Mouse (Mus musculus) hindlimb bud, embryonic 11.5 days (tissue): ENCODE results near the gene Alox5.

Experiments
- DNase-seq: peaks from one replicate; pipeline ENCODE4 v3.0.0-alpha.2; 2012; ENCODE audit warnings: low read depth, low spot score; ENCODE audit errors: extremely low spot score

Gene Alox5

DNA sequence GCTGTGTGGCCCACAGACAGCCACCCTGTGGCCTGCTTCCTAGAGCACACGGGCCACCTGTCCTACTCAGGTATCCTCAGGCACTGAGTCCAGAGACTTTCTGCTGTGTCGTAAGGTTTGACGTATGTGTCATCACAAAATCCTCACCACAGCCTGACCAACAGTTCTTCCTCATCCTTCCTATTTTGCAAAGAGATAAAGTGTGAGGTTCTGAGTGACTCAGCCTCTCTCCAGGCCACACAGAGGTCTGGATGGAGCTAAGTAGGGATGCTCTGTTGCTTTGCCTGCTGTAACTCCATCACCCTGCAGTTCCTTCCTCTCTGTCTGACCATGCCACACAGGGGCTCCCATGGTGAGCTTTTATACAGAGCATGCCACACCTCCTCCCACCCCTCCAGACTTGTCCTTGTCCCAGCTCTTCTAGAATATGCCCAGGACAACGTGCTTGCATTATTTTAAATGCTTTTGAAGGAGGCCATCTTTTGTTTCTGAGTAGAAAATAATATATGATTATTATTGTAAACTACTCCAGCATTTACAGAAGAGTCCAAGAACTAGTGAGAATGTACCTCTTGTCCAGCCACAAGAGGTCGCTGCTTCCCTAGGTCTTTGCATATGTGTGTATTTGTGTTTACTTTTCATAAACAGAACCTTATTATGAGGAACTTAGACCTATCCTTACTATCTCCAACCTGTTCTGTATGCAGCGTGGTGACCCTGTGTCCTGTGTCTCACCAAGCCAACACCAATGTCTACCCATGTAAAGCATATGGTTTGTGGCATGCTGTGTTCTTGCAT, 43.3 kb downstream of the Alox5 start:
- DNase-seq: no peak

DNA sequence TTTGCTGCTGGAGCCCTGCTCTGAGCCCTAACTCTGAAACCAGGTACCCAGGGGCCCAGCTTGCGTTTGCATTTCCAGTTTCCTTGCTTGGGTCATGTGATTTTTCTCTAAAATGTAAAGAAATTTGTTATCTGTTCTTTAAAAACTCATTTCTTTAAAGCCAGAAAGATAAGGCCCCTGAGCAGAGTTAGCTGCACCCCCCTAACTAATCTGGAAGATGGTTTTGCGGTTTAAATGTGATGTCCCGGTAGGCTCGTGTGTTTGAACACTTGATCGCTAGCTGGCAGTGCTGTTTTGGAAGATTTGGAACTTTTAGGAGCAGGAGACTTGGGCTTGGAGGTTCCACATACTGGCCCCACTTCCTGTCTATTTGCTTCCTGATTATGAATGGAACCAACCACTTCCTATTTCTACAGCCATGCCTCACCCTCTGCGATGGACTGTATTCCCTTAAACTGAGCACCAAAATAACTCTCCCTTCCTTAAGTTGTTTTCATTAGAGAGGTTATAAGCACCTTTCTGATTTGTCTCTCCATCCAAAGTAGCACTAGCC, 44.9 kb downstream of the Alox5 start:
- no peak for DNase-seq

GRCm38 (mm10) chr6:116415126-116415676, 45.8 kb downstream of the Alox5 start:
- DNase-seq: no peak

GRCm38 (mm10) chr6:116412546-116413325, 48.2 kb downstream of the Alox5 start:
- no peak for DNase-seq

DNA sequence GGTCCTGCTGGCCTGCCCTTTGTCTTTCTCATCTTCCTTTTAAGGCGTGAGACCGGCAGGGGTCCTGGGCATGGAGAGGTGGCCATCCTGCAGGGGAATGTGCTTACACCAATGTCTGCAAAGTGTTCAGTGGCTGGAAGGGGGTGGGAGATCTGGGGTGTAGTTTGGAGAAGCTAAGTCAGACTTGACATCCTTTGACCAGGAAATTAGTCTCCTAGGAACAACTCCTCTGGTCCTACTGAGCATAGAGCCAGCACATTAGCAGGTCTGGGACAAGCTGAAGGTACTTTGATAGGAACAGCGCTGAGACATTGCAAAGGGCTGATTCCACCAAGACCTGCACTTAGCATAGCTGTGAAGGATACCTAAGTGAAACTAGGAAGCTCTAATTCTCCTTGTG, 49.3 kb downstream of the Alox5 start:
- no peak for DNase-seq

GRCm38 (mm10) chr6:116410436-116410835, 50.5 kb downstream of the Alox5 start:
- no peak for DNase-seq

DNA sequence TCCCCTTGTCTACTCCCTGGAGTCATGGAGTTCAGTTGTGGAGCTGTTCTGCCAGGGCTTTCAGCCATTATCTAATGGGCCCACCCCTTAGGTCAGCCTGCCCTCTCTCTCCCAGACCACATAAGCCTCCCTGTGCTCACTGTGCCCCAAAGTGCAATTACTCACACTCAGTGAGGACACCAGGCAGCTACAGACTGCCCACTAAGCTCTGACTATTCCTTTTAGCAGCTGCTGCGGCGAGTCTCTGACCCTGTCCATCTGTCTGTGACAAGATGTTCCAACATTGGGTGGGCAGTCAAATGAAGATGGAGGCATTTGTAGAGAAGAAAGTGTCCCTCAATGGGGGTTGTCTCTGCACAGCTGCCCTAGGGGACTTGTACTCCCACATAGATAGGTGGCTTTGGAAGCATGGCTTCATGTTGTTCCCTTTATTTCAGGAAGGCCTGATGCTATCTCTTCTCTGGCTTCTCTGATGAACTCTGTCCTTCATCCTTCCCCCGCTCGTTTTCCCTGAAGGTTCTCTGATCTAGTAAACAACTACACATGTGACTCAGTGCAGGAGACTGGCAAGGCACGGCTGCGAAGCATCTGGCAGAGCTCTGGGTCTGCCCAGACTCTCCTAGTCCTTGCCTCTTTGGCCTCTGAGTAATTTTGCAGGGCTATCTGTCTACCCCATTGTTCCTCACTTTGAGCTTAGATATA, 52.9 kb downstream of the Alox5 start:
- no peak for DNase-seq

DNA sequence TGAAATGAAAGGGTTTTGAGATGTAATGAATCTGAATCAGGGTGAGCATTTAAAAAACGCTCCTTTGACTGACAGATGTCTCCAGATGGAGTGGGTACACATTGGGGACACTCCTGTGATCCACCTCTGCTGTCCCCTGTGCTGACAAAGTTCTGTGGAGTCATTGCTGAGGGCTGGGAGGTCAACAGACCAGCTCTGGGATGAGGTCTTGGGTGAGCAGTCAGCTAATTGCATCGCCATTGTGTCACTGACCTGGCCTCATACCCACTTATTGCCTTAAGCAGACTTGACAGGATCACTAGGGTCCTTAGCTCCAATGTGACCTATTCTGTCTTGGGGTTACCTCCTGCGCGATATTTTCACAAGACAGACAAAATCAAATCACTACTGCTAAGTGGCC, 53.8 kb downstream of the Alox5 start:
- no peak for DNase-seq

GRCm38 (mm10) chr6:116406680-116407079, 54.3 kb downstream of the Alox5 start:
- no peak for DNase-seq

DNA sequence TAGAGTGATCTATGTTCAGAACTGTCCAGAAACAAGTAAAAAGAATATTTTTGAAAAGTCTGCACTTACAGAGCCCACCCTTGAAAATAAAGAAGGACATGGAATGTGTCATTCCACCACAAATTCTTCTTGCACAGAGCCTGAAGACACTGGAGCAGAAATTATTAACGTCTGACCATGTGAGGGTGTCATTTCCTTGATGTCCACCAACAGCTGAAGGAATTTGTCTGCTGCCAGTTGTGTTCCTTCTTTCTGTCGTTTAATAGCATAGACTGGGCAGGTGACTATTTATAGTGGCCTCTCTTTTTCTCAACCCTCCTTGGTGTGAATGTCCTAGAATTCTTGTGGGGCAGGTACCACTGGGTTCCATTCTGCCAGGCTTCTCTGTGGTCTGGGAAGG, 54.8 kb downstream of the Alox5 start:
- no peak for DNase-seq

- no peak for DNase-seq
Observed at GRCm38 (mm10) chr6:116405715-116406114, 55.3 kb downstream of the Alox5 start.

DNA sequence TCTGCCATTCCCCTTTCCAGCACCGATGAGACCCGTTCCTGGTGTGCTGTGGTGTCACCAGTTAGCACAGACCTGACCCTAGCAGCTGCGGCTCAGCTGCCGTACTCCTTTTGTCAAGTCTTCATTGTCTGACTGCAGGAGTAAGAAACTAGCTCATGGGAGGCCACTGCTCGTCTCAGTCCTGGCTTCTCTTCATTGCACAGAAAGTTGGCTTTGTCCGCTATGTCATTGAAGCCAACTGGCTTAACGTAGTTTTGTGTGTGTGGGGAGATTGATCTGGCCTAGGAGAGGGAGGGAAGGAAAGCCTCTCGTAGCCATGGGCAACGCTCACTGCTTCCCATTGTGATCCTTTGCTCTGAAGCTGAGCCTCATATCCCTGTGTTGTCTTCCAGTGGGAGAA, 55.7 kb downstream of the Alox5 start:
- no peak for DNase-seq

DNA sequence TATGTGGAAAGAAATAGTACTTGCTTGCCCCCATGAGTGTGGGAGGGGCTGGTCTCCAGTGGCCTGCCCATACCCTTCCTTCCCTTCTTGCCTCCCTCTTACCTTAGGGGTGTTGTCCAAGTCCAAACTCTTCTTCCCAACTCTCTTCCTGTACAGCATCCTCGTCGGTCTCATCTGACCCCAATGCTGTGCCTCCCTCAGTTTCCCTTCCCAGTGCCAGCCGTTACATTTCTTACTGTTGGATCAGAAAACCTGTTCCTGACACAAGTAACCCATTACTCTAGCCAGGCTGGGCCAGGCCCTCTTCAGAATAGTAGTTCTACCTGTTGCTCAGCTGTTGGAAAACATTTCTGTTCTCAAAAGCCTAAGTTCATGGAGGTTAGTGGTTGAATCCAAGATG, 58.6 kb downstream of the Alox5 start:
- DNase-seq: no peak

DNA sequence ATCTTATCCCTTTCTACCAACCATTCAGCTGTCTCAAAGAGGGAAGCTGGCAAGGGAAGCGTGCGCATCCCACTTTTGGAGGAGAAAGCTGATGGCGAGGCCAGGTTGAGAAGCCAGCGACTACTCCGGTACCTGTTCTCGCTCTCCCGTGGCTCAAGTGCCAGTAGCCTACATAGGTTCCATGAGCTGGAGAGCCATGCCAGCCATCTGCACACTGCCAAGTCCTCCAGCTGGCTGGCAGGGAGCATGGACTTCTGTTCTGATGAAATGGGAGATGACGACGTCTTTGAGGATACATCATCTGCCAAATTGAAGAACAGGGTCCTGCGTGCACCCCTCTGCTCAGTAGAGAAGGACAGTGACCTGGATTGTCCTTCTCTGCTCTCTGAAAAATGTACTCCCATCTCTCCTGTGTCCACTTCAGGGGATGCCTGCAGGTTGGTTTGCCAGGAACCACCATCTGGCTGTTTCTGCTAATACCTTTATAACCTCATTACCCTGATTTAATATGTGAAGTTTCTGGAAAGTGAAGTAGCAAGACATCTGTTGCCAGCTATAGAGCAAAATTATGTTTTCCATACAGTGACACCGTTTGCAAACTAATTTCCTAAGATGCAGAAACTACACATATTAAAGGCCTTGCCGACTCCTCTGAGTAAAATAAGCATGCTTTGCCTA, 59.1 kb downstream of the Alox5 start:
- DNase-seq: no peak

- DNase-seq: no peak
Observed at GRCm38 (mm10) chr6:116398136-116398535, 62.8 kb downstream of the Alox5 start.

GRCm38 (mm10) chr6:116397621-116398020, 63.4 kb downstream of the Alox5 start:
- no peak for DNase-seq

GRCm38 (mm10) chr6:116394916-116395648, 65.9 kb downstream of the Alox5 start:
- no peak for DNase-seq

GRCm38 (mm10) chr6:116389481-116389880, 71.5 kb downstream of the Alox5 start:
- DNase-seq: no peak

DNA sequence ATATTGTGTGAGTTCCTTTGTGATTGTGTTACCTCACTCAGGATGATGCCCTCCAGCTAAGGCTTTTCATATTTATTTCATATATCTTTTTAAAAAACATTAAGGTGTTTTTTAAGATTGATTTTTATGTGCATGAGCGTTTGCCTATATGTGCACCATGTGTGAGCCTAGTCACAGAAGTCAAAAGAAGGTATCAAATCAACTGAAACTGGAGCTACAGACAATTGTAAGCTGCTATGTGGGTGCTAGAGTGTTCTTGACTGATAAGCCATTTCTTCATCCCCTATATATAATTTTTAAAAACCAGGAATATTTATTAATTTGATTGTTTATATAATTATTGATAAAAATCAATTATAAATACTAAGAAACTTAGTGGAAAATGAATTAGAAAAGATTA, 72.9 kb downstream of the Alox5 start:
- DNase-seq: no peak

- no peak for DNase-seq
Observed at GRCm38 (mm10) chr6:116386506-116386905, 74.5 kb downstream of the Alox5 start.
